Mouse (Mus musculus) brown adipose tissue, adult 24 weeks (tissue): ENCODE data around the gene Ift20. TPM values are rescaled to one million over a fixed set of nuclear protein-coding genes. Genes with fewer than 3 reads are reported as not detected.

Source experiments
- H3K27ac ChIP-seq: fragments of 200-500 bp; replicated peaks from 2 replicates; pipeline ENCODE4 v1.5.1; 2012; ENCODE audit warnings: low read depth, mild to moderate bottlenecking, low read length
- H3K4me1 ChIP-seq: fragments of 200-500 bp; 2 replicates; pipeline ENCODE4 v1.6.1; 2012; ENCODE audit warnings: low read length, mixed read lengths; ENCODE audit not compliant: control insufficient read depth, insufficient read depth, insufficient read length
- H3K4me3 ChIP-seq: fragments of 200-500 bp; 2 replicates; pipeline ENCODE4 v1.5.1; 2012; ENCODE audit warnings: low read depth, mild to moderate bottlenecking, low read length, moderate library complexity; ENCODE audit not compliant: insufficient read depth
- polyA plus RNA-seq: library from polyadenylated mRNA; stranded (reverse); fragments of >200 nt; gene quantifications from 2 replicates; pipeline ENCODE4 v1.2.4, GENCODE M21; 2012; ENCODE audit not compliant: missing spikeins, insufficient read depth, insufficient read length

Gene Ift20
- polyA plus RNA-seq, 1 experiment, result 75.5 TPM

DNA sequence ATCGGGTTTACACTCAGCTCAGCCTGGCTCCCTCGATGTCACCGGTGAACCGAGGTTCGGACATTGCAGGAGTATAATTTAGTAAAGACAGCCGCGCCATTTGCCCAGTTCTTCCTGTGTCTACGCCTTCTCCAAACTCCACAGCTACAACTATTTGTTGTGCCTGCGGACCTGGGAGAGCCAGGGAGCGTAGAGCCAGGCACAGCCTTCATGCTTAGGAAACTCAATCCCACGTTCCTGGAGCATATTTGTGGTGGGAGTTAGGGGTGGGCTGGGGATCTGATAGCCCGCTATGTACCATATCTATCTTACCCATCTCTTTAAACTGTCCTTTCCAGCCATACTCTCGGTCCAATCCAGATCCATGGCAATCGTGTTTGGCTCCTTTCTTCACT, 526 bp downstream of the Ift20 start:
- Histone ChIP-seq H3K27ac (peak overlapping the region; percentile 72), H3K4me1 (peaks cover 9% of the 10 kb centered on the region; the same call in 1 of the 2 replicates), H3K4me3 (peak overlapping the region; percentile 81)

DNA sequence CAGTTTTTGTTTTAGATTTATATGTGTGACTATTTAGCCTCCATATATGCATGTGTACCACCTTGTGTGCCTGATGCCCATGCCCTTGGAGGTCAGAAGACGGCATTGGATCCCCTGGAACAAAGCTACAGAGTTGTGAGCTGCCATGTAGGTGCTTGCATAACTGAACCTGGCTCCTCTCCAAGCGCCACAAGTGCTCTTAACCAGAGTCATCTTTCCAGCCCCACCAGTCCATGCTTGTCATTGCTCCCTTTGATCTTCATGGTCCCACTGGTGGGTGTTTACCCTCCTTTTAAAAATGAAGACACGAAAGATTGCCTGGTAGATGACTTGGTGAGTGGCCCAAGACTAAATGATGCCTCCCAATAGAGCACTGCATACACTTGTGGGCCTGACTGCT, 4.2 kb downstream of the Ift20 start:
- Histone ChIP-seq H3K4me1 (peaks cover 3% of the 10 kb centered on the region; the same call in 1 of the 2 replicates), H3K4me3 (no peak overlapping the region), H3K27ac (no peak overlapping the region)

DNA sequence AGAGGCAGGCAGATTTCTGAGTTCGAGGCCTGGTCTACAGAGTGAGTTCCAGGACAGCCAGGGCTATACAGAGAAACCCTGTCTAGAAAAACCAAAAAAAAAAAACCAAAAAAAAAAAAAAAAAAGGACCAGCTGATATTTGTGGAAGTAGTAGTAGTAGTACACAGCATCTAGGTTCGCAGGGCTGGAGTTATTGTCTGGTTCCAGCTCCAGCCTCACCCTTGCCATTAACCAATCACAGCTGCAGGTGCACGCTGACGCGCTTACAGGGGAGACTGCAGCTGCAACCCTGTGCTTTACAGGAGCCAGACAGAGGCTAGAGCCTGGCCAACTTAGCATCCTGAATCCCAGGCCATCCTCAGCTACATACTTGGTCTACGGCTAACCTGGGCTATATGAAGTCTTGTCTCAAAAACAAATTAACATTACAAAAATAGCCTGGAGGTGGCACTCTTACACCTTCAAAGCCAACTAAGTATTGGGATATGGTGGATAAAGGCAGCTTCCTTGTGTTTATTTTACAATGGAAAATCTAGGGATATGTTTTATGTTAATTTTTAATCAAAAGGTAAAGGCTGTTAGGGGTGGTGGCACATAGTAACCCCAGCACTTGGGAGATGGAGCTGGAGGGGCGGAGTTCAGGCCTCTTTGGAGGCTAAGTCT, 8.4 kb downstream of the Ift20 start:
- no peak overlapping the region for H3K4me3 ChIP-seq
- H3K4me1 ChIP-seq, result no peaks in the 10 kb centered on the region; the same call in 1 of the 2 replicates
- H3K27ac ChIP-seq, result no peak overlapping the region

DNA sequence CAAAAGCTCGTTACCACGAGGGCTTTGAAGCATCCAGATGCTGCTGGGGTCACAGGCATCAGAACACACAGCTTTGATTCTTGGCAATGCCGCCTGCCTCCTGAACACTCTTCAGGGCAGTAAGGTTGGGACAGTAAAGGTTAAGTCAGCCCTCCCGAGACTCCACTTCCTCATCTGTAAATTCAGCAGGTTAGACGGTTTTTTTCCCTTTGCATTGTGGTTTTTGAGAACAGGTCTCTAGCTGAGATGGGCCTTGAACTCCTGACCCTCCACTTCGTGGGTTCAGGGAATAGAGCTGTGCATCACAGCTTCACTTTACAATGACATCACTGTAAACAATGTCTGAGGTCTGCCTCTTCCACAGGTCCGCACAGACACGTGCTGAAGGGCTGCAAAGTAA, 9.0 kb downstream of the Ift20 start:
- no peaks in the 10 kb centered on the region; the same call in 1 of the 2 replicates for H3K4me1 ChIP-seq
- no peak overlapping the region for H3K4me3 ChIP-seq
- no peak overlapping the region for H3K27ac ChIP-seq

DNA sequence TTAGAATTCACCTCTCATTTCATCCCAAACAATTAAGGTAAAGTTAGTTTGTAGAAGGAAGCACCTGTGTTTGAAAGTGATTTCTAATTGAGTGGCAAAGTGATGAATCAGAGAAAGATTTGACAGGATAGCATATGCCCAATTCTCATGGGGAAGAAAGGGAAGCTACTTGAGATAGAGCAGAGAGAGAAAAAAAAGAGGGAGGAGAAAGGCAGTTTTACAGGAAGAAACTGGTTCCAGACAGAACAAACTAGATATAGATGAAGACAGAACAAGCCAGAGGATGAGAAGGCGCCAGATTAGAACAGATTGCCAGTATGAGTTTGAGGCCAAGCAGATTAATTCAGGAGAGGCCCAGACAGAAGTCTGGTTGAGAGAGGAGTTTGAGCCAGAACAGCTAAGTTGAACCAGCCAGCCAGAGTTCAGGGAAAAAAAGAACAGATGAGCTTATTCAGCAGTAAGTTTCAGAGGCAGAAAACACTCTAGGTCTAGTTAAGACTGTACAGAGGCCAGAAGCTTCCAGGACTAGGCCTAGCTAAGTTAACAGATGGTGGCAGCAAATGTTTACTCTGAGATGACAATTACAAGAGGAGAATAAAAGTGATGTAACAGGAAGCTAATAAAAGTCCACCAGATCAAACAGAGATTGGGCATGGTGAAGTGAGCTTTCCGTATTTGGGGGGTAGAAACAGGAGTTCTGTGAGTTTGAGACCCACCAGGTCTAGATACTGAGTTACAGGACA, 11.7 kb downstream of the Ift20 start:
- no peak overlapping the region for H3K27ac ChIP-seq
- no peak overlapping the region for H3K4me3 ChIP-seq
- no peaks in the 10 kb centered on the region; the same call in 1 of the 2 replicates for H3K4me1 ChIP-seq

DNA sequence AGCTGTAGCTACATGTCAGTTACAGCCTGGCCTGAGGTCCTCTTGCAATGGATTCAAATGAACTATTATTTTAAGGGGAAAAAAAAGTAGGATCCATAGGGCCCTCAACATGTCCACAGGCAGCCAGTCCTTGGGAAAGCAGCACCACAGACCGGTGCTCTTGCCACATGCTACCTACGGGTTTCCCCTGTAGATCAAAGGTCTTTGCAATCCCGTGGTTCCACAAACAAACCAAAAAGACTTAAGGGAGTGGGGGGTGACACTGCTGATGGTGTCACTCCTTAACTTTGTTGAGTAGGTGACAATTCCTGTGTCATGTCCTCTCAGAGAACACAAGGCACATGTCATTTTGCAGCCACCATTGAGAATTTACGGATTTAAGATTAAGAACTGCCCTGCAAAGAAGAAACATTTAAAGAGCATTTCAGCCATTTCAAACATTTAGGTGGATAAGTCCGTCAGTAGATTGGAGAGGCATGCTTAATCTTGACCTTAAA, 13.4 kb downstream of the Ift20 start:
- peak overlapping the region; percentile 69 for H3K4me3 ChIP-seq
- H3K27ac ChIP-seq, result no peak overlapping the region
- H3K4me1 ChIP-seq, result no peaks in the 10 kb centered on the region; the same call in 1 of the 2 replicates

DNA sequence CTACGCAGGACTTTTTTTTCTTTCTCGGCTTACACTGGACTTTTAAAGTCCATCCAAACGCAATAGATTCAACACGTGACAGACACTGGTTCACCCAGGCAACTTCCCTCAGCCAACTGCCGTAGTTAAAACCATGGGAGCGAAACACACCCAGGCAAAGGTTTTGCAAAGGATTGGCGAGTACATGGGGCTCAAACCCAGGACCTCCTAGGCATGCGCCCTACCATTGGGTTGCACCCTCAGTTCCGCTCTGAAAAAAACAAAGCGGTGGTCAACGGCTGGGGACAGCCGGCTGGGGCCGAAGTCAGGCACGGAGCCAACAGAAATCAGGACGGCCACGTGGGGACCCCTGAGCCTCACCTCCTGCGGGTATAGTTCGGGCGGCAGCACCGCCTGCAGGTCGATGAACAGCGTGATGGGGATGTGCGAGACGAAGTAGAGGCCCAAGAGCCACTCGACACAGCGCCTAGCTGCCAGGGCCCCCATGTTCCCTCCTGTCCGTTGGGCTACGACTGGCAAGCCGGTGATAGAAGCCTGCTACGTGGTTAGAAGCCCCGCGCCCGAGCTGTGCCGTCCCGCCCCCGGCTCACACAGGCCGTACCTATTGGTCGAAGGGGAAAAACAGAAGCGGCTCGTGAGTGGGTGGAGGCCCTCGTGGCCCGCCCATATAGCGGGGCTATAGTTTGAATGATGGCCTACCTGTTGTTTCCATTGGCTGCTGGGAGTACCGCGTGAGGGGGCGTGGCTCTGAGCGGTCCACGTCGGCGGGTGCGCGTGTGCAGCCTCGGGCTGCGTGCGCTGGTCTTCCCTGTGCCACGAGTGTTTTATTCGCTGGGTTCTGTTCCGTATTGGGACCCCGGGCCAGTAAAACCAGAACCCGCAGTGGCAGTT, 14.3 kb downstream of the Ift20 start, which contains the start of gene Tmem97:
Gene Tmem97, minus strand, starts transcription at position 610 of the 891 bp plus-strand sequence.
- H3K4me1 ChIP-seq, result no peaks in the 10 kb centered on the region; the same call in 1 of the 2 replicates
- H3K27ac ChIP-seq, result no peak within 1 kb of the TSS
- peak within 1 kb of the TSS; percentile 69 for H3K4me3 ChIP-seq

DNA sequence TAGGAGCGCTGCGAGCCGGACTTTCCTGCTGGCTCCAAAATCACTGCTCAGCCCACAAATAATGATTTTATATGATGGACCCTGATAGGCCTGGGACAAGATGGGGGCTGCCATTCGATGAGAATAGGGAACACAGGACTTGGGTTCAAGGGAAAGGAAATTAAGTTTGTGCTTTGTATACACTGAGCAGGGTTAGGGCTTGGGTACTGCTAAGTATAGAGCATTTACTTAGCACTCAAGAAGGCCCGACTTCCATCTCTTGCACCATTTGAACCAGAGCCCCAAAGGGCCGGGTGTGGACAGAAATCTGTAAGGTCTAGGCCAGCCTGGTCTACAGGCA, 14.9 kb downstream of the Ift20 start:
- peak overlapping the region; percentile 52 for H3K4me3 ChIP-seq
- no peaks in the 10 kb centered on the region; the same call in 1 of the 2 replicates for H3K4me1 ChIP-seq
- H3K27ac ChIP-seq, result no peak overlapping the region

DNA sequence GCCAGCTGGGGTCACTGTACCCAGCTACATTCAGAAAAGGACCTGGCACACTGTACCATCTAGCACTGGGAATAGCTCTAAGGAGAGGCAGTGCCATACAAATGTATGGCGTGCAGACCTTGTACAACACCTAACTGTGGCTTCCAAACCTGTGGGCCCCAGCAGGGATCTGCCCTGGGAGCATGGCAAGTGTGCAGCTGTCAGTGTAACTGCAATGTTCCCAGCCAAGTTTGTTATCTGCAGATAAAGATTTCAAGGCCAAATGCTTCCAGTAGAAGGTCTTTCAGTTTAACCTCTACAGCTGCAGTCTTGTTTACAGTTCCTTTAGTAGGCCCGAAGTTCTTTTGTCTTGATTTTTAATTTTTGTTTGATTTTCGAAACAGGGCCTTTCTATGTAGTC, 19.5 kb downstream of the Ift20 start:
- no peak overlapping the region for H3K4me3 ChIP-seq
- H3K27ac ChIP-seq, result no peak overlapping the region

DNA sequence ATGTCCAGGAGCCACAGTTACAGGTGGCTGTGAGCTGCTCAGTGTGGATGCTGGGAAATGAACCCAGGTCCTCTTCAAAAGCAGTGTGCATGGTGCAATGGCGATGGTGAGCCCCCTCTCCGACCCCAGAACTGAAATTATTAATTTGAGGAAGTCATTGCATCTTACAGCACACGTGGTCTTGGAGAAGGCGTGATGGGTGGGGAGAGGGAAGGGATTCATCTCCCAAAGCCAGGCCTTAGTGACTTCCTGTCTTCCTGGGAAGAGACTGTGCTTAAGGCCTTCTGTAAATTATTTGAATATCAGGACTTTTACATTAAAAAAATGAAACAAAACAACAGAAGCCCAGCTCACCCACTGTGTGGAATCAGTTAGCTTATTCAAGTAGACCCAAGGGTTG, 19.9 kb downstream of the Ift20 start:
- Histone ChIP-seq H3K27ac (no peak overlapping the region), H3K4me1 (no peaks in the 10 kb centered on the region), H3K4me3 (no peak overlapping the region)

More for the DNA sequence above, 19.5 kb downstream of the Ift20 start:
- no peaks in the 10 kb centered on the region for H3K4me1 ChIP-seq

DNA sequence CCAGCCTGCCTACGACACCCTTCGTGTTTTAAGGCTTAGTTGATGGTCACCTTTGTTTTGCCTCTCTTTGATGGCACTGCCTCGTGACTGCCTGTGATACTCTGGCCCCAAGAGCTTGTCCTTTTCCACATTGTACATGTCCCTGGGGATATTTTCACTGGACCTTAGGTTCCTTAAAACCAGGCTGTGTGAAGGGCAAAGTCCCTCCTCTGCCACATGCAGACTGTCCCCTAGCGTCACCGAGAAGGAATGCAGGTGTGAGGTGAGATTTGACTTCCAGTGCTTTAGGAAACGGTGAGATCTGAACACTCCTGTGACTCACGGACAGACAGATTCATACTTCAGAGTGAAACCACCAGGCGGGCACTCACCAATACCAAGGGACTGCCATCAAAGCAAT, 21.1 kb downstream of the Ift20 start:
- Histone ChIP-seq H3K27ac (no peak overlapping the region), H3K4me3 (no peak overlapping the region), H3K4me1 (no peaks in the 10 kb centered on the region)

DNA sequence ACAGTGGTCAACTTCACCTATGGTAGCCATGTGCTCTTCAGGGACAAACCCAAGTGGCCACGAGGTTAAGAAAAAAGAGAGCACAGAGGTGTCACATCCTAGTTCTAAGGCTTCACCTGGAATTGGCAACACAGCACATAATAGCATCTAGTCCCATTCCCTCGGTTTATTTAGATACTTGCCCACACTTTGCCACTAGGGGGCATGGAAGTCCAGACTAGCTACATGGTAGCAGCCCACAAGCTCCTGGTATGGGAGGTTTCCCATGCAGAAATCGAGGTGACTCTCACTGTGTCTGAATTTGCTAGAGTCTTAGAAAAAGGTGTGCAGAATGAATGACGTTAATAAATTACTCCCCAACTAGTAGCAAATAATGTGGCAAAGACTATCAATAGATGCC, 24.3 kb downstream of the Ift20 start:
- Histone ChIP-seq H3K27ac (no peak overlapping the region), H3K4me3 (no peak overlapping the region), H3K4me1 (no peaks in the 10 kb centered on the region)

DNA sequence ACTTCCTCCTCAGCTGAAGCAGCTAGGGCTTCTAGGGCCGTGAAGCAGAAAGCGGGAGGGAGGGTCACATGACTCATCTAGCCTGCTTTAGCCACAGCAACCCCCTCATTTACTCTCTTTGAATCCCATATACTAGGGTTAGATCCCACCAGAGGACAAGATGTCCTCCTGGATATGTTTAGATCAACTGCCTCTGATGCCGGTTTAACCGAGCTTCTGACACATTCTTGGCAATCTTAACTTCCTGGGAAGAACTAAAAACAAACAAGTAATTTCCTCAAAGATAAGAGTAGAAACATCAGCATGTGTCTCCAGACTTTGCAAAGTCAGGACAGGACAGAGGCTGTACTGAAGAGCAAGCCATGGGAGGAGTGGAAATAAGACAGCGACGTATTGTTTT, 30.6 kb downstream of the Ift20 start:
- Histone ChIP-seq H3K4me3 (no peak overlapping the region), H3K27ac (peak overlapping the region; percentile 76), H3K4me1 (no peaks in the 10 kb centered on the region)

DNA sequence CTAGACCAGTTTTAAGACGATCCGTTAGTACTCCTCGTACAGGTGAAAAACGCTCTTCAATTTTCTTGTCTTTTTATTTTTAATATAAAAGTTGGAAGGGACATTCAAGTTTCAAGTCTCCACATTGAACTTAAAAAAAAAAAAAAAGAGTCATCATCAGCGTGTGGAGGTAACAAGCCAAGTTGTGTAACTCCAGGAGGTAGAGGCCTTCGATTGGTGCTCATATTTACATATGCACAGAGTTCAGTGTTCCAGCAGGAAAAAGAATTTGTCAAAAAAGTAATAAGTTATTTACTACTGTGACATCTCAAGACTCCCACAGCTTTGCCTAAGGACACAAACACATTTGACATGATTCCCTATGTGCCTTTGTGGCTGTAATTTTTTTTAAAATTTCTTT, 31.5 kb downstream of the Ift20 start:
- Histone ChIP-seq H3K27ac (no peak overlapping the region), H3K4me1 (no peaks in the 10 kb centered on the region), H3K4me3 (no peak overlapping the region)

DNA sequence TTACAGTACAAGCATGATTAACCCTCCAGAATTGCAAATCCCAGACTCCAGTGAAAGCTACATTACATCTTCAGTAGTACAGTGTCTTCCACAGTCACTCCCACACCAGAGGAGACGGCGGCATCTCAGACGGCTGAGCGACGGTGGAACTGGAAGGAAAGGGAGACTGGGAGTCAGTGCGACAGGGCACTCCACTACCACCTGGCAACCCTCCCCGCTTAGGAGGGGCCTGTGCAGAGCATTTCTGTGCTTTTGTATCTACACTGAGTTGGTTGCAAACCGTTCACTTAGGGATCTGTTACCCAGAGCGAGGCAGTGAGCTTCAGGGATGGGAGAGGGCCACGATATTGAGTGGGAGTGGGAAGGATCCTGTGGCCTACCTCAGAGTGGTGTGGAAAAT, 32.7 kb downstream of the Ift20 start:
- H3K4me3 ChIP-seq, result no peak overlapping the region
- no peak overlapping the region for H3K27ac ChIP-seq
- no peaks in the 10 kb centered on the region for H3K4me1 ChIP-seq
